Mouse (Mus musculus) left cerebral cortex, postnatal 4 days (tissue): ENCODE data around the gene Slc24a2. TPM values are rescaled to one million over a fixed set of nuclear protein-coding genes. Genes with fewer than 3 reads are reported as not detected.

Experiments
- DNase-seq: peaks from one replicate; pipeline ENCODE4 v3.0.0-alpha.2; 2022
- intact Hi-C: fragments of 180-260 bp; cut with DNase I; formaldehyde crosslinking; loops from one replicate; pipeline ENCODE4 v1.15.1; 2025
- total RNA-seq, 2 experiments: library from RNA; stranded (reverse); gene quantifications; 2 replicates each; pipeline ENCODE4 v1.2.3; 2021

Gene Slc24a2
- total RNA-seq, 2 experiments from 2014 or later = 30.0 to 32.1 TPM

DNA sequence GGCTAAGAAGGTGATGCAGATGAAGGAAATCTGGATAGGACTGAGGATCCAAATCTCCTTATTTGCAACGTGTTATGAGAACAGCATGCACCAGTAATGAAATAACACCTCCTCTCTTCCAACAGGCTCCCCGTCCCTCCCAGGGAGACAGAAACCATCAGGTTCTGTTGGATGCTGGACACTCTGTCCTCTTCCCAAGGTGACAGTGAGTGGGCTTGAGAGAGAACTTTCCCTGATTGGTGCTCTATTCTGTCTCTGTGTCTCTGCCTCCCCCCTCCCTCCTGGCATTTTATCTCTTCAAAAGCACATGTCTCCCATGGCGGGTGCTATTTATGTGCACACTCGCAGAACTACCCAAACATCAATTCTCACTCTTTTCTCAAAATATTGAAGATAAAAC is 103.5 kb downstream of the Slc24a2 start:
- intact Hi-C loops = no loop called here
- DNase-seq = no peak

DNA sequence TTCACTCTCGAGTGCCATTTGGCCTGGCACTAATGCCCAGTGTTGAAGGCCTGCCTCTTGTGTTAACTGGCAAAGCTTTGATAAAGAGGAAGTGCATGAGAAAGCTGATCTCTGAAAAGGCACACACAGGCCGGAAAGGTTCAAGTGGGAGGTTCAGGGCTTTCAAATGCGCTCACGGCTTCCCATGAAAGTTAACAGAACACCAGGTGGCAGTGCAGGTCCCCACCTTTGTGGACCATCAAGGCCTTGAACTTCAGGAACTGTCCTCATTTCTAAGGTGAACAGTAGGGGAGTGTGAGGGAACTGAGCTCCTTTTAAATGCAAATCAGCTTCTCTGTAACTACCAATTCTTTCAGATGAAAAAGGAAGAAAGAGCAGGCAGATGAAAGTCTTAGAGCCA is 110.5 kb downstream of the Slc24a2 start:
- intact Hi-C loops = no loop called here
- no peak for DNase-seq

DNA sequence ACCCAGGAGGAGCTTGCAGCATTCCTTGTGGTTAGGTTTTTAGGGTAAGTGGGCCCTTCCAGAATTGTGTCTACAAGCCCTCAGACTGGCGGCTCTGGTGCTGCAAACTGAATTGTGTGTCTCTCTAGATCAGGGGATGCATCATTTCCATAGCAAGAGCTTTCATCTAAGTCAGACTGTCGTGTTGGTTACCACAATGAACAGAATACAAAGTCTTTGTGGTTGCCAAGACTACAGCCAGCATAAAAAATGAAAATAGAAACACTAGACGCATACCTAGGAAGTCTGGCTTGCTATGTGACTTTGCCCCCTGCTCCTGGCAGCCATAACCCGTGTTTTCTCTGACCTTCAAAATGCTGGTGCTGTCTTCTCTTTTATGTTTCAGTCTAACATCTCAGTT is 114.6 kb downstream of the Slc24a2 start:
- DNase-seq = no peak
- intact Hi-C loops = no loop called here

DNA sequence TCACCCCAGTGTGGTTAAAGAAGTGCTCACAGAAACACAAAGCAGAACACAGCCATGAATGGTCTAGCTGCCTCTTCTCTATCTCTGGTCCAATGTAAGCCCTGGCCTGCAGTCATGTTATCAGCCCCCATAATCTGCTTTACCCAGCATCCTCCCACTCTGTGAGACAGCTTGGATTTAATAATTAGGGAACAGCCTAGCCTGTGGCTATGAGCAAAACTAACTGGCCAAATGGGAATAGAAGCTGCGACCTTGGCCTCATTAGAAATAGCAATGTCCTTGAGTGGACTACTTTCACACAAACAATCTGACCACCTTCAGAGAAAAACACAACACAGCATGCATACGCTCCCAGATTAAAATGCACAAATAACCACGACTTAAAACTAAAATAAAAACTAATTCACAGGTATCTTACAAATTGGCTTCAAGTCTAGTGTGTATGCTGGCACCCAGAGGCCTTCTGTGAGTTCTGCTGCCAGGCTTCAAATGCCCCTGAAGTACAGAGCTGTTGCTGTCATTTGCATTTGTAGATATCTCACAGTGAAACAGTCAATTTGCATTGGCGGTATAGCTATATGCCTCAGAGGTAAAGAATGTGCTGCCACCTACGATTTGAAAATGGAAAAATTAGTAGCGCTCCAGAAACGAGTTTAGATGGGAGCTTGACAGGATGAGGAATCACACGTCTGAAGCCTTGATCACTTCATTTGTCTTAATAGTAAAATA is 120.8 kb downstream of the Slc24a2 start:
- intact Hi-C loops = no loop called here
- DNase-seq = no peak

DNA sequence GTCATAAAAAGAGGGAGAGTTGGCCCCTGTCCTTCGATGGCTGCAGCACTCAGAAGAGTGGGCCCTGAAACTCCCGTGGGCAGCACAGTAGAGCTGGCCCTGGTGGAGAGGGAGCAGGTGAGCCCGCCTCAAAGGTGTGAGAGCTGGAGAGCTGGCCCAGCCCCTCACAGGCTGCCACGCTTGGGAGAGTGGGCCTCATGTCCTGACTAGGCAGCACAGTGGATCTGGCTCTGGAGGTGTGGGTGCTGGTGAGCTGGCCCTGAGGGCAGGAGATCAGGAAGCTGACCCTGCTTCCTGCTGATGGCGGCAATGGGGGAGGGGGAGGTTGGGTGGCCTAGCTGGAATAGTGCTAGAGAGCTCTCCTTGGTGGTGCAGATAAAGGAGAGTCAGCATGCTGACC is 129.3 kb downstream of the Slc24a2 start:
- DNase-seq = no peak
- intact Hi-C loops = no loop called here

DNA sequence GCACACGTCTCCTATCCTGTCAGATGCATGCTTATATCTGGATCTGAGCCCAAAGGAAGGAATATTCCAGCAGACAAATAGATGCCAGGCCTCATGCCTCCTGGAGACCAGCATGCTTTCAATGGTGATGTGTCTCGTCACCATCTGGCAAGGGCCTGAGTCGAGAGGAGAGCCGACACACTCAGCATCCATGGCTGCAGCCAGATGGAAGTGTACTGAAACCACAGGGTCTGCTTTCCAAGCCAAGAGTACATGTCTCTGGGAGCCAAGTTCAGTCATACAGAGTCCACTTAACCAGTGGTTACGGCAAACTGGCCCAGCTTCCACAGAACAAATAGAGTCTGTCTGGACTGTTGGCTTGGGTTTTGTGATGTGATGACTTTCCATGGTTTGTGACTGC is 134.1 kb downstream of the Slc24a2 start:
- intact Hi-C loops = no loop called here
- peak; percentile 91 for DNase-seq

DNA sequence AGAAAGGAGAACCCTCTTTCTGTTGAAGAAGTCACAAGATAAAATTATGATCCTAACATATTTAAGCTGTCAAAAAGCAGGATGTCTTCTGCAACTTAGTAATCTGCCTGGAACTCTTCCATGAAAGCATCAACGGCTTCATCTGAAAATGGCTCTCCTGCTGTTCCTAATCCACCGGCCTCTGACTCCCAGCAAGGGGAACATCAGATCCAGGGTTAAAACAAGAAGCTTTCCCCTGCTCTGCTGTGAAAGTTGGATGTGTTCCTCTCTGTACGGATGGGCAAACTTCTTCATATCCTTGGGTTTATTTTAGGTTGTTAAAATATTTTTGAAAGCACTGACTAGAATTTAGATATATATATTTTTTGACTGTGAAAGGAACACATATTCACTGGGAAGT is 136.7 kb downstream of the Slc24a2 start:
- DNase-seq = no peak
- intact Hi-C loops = no loop called here

DNA sequence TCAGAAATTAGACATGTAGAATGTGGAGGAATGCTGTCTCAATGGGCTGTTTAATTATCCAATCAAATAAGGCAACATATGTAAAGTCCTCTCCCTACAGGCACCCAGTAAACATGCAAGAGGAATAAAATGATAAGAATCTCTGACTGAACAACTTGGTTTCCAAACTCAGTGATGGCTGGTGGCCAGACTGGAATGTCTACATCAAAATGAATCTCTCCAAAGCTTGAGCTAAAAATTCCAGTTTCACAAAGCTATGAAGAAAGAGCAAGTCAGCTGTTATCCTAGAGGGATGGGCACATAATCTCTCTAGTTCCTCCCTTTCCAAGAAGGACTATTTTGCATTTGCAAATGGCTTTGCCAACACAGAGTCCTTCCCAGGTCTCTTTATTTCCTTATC is 139.4 kb downstream of the Slc24a2 start:
- intact Hi-C loops = no loop called here
- no peak for DNase-seq

DNA sequence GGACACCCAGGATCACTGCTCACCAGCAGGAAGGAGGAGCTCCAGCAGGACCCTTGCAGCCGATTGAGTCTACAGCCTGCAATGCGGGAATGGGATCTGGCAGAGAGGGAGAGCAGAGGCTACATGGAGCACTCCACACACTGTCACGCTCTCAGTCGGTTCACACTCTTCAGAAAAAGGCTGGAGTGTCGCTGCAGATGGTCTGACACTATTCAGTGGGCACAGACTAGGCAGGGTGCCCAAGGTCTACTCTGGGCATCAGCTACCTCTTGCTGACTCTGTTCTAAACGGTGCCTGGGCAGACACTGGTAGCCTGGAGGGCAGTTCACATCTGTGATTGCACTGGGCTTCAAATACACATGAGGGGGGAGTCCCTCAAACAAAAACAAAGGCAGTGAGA is 141.6 kb downstream of the Slc24a2 start:
- DNase-seq = peak; percentile 80

DNA sequence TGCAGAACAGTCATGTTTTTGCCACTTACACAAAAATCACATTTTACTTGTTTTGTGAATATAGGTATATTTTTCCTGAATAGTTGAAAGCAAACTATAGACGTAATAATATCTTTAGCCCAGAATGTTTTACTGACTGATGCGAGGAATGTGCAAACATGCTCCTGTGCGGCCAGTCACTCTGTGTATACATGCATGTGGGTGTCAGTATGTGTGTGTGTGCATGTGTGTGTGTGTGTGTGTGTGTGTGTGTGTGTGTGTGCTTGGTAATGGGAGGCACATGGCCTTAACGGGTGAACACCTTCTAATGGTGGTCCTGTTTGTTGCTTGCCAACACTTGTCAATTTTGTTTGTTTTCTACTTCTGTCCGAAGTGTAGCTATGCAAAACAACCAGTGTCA is 142.7 kb downstream of the Slc24a2 start:
- intact Hi-C loops = no loop called here

More for the DNA sequence above, 141.6 kb downstream of the Slc24a2 start:
- intact Hi-C loops = no loop called here

DNA sequence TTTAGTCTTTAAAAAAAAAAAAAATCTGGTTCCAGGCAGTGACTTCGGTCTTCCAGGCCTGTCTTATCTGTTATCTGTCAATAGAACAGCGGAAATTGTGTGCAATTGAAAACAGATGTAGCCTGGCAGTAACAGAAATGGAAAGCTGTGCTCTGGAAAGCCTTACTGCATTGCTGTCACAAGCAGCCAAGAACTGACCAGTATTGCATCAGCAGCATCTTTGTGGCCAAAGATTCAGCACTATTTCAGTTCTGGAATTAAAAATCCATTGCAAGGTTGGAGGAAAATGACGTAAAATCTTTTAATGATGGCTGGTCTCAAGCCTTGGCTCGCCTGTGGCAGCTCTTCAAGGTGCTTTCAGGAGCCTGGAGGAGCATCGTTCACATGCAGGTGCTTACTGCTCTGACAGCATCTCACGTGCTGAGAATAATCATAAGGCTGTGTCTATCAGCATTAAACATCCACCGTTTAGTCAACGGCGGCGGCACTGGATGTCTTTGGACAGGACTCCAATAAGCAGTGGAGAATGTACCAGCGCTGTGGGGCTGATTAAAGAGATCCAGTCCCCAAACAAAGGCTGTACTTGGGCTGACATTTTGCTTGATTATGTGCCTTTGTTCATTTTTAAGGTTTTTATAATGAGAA is 143.2 kb downstream of the Slc24a2 start:
- no peak for DNase-seq
- intact Hi-C loops = no loop called here

More for the DNA sequence above, 142.7 kb downstream of the Slc24a2 start:
- DNase-seq = no peak

DNA sequence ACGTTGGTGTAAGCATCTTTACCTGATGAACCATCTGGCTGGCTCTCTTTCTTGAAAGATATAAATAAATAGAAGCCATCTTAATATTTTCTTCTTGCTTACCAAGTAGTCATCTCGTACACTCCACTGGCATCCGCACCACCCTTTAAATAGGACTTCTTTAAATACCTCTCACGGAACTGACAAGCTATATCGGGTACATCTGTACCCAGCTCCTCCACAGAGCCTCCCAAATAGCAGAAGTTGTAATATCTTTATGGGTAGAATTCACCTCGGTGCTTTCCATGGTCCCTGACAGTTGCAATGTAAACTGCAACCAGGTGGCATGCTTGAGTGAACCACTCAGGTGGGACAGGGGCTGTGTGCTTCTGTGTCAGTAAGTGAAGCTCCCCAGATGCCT is 149.0 kb downstream of the Slc24a2 start:
- intact Hi-C loops = no loop called here
- no peak for DNase-seq

DNA sequence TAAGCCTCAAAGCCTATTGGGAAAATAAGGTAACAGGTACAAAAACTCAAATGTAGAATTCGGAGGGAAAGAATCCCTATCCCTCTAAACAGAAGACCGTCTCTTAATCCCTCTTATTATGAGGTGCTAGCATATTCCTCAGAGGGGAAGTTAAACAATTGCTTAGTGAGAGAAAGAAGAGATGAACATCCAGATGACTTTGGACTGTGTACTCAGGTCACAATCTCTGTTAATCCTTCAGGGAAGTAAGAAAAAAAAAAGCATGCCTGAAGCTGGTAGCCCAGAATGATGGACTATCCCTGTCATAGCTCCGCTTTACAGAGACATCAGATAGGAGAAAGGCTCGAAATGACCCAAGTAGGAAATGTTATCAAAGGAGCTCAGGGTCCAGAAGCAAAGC is 151.0 kb downstream of the Slc24a2 start:
- no peak for DNase-seq
- intact Hi-C loops = no loop called here

DNA sequence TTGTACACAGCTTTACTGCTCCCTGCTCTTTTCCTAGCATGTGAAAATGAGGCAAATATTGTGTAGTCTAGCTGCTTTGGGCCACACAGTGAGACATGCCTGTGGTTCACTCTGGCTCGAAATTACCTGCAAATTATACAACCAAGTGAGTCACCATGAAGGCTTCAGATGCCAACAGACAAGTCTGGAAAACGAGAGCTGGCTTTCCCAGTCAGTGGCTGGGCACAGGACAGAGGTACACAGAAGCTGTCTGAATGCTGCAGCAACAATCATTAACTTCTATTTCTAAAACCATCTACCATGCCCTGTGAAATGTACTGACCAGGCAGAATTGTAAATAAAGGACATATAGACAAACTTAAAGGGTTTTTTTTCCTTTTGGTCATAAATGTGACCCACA is 151.6 kb downstream of the Slc24a2 start:
- no peak for DNase-seq
- intact Hi-C loops = no loop called here

DNA sequence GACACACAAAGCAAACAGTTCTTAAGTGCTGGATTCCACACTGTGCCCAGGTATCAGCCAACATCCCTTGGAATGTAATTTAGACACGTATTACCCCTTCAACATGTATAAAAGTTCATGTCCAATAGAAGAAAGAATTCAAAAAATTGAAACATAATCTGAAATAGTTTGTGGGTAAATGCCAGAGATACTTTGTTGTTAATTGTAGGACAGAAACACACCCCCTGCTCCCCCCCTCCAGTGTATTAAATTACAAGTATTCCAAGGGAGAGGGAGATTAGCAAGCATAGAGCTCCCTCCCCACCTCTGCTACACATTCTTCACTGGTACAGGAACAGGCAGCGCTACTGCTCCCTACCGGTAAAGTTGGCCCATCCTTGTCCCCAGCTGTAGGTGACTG is 154.5 kb downstream of the Slc24a2 start:
- intact Hi-C loops = no loop called here
- no peak for DNase-seq

DNA sequence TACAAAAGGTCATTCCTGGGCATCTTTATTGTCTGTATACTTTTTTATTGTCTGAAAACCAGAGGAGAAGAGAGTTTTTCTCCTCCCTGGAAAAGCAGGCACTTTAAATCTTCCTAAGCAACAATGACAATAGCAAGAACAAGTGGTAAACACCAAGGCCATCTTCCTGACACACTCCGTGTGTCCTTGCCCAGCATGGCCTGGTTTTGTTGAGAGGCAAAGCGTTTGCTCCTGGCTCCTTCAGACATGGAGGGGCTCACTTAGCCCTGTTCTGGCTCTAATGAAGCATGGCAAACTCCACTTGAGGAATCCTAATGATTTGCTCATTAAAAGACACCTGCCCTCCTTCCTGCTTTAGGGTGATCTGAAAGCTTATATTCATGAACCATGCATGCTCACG is 162.2 kb downstream of the Slc24a2 start:
- no peak for DNase-seq
- intact Hi-C loops = no loop called here

DNA sequence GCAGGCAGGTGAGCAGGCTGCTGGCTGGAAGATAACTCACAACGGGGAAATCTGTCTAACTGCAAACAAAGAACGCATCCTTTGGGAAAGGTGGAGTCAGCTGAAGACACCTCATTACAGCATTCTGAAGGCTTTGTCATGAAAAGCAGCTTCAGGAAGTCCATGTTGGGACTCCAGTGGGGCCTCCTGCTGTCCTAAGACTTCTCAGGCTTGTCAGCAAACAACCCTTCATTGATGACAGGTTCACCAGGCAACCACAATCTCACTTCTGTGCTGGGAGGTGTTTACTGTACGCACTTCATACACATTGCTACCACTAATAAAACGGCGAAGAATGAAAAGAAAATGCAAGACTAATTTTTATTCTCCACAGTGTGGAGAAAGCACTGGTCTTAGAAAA is 165.1 kb downstream of the Slc24a2 start:
- no peak for DNase-seq
- intact Hi-C loops = no loop called here

DNA sequence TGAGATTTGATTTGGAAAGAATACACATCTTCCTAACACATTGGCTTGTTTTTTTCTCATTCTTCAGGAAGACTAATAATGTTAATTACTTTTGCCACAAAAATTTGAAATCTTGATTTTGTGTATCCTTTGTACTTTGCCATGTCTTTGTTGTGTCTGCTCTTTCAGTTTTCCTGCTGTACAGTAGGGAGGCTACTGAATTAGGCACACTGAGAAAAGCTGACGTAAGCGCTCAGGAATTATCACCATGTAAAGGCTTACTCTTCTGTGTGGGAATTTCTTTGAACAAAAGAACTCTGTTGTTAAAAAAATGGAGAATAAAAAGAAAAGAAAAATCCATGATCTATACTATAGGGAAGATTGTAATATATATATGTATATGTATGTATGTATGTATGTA is 165.7 kb downstream of the Slc24a2 start:
- intact Hi-C loops = no loop called here
- DNase-seq = no peak

DNA sequence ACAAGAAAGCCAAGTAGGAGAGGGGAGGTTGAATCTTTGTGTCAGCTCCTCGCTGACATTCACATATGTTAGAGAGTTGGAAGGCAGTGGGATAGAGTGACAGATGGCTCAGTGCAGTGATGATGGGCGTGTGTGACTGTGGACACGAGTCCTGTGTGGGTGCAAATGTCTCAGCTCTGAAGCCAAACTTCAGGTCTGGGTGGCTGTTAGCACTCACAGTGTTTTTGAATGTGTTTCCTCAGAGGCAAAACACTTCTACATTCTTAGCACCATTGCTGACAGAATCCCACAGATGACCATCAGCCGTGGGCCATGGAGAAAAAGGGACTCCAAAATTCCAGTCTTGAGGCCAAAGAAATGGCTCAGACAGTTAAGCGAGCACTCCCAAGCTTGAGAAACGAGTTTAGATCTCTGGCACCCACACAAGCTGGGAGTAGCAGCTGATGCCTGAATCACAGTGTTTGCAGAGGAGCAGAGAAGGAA is 167.5 kb downstream of the Slc24a2 start:
- peak; percentile 13 for DNase-seq
- intact Hi-C loops = no loop called here

DNA sequence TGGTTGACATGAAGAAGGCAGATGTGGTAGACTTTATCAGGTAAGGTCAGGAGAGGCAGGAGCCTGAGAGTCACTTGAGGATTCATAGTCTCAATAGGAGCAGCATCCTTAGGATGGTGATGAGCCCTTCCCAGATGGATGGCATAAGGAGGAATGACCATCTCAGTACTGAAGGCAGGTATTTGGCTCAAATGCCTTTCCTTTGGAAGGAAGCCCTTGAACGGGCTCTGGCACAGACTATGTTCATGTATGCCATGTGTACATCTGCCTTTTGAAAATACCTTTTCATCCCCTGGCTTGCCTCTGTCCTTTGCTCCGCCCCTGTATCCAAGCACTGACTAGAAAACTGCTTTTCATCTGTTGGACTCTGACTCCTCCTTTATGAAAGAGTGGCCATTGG is 168.6 kb downstream of the Slc24a2 start:
- intact Hi-C loops = no loop called here
- no peak for DNase-seq

DNA sequence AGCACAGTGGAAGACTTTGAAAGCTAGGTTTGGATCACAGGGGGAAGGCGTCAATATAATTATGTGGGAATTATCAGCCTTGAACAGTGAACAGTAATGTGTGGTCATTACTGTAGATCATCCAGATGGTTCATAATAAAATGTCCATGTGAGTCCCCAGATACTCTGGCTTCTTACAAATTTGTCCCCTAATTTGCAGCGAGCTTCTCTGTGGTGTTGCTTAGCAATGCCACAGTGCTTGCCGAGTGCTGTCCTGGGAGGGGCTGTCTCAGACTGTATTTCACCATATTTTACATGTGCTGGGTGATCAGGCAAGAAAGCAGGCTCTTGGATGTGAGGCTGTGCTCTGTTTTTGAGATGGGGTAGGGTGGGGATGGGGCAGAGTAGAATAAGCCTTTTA is 172.7 kb downstream of the Slc24a2 start:
- no peak for DNase-seq
- intact Hi-C loops = no loop called here

DNA sequence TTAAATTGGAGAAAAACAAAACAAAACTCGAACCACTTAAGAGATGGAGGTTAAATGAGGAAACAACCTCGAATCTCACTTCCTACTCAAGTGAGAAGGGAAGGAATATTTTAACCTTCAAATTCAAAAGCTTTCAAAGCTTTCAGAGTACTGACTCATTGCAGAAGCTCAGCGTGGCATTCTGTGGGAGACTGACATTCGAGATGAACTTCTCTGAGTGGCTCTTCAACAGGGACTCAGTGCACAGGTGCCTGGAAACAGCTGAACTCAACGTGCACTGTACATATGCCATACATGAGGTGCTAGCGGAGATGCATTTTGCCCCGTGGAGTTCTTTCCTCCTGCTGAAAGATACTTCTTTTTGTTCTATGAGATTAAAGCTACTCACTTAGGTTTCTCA is 174.5 kb downstream of the Slc24a2 start:
- intact Hi-C loops = no loop called here
- DNase-seq = no peak

DNA sequence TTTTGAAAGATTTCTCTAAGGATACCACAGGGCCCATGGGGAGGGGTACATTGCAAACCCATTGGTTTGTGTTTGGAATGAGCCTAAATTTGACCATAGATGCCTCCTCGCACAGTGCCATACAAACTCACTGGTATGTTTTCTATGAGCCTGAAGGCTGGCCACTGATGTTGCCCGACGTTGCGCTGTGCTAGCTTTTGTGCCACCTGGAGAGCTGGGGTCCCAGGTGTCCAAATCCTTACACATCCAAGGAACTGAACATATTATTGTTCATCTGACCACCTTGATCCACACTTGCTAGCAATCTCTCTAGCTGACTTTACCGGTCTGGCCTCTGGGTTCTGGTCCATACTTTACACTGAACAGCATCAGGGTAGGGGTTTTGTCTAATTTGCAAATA is 177.4 kb downstream of the Slc24a2 start:
- no peak for DNase-seq
- intact Hi-C loops = no loop called here
